Mouse (Mus musculus): ENCODE results near the gene Exoc6. TPM values are rescaled to one million over a fixed set of nuclear protein-coding genes. Genes with fewer than 3 reads are reported as not detected.
A peak's percentile ranks its signal among the peaks of the same experiment; 100 is the strongest.

Gene Exoc6
- polyA plus RNA-seq, 1 experiment from 2014 or later: 21.7 TPM

- ATAC-seq (ENCODE audit: insufficient number of reproducible peaks, low FRiP score): no peak
- H3K9me3 ChIP-seq (replicated peaks): no peaks in the 10 kb centered on the region
- H3K27me3 ChIP-seq (replicated peaks): no peaks in the 10 kb centered on the region
- no peak overlapping the region for H3K4me3 ChIP-seq
- no peaks in the 10 kb centered on the region for H3K36me3 ChIP-seq
- 37% methylated on average over 5 of the region's 5 CpGs for WGBS
- H3K4me2 ChIP-seq: no peak overlapping the region
- no peak overlapping the region for H3K27ac ChIP-seq (ENCODE audit: poor library complexity, severe bottlenecking)
- peaks cover 6% of the 10 kb centered on the region; the same call in 1 of the 2 replicates for H3K4me1 ChIP-seq (replicated peaks)
- H3K9ac ChIP-seq: no peak overlapping the region
Measured at GRCm38 (mm10) chr19:37654012-37654411, 103.8 kb downstream of the Exoc6 start.

- Histone ChIP-seq H3K27ac (ENCODE audit: poor library complexity, severe bottlenecking) (no peak overlapping the region), H3K4me3 (no peak overlapping the region), H3K4me2 (no peak overlapping the region), H3K9me3 (replicated peaks) (no peaks in the 10 kb centered on the region), H3K4me1 (replicated peaks) (peaks cover 6% of the 10 kb centered on the region; the same call in 1 of the 2 replicates), H3K36me3 (no peaks in the 10 kb centered on the region), H3K27me3 (replicated peaks) (no peaks in the 10 kb centered on the region), H3K9ac (no peak overlapping the region)
- no peak for ATAC-seq (ENCODE audit: insufficient number of reproducible peaks, low FRiP score)
- WGBS: 10% methylated on average over 9 of the region's 9 CpGs
Measured at GRCm38 (mm10) chr19:37656441-37656840, 106.2 kb downstream of the Exoc6 start.

DNA sequence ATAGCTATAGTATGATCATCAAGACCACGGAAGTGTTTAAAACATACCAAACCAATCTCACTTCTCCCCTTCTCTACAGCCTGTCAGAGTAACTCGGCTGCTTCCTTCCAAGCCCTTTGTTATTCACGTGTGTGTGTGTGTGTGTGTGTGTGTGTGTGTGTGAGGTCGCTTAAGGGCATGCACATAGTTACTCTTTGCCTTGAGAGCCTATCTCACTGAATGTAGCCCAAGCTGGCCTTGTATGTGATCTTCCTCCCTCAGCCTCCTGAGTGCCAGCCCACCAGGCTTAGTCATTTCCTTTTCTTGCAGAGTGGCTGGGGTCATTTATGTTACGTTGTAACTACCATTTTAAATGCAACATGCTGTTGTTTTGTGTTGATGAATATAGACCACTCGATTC lies 115.0 kb downstream of the Exoc6 start:
- Histone ChIP-seq H3K27me3 (replicated peaks) (no peaks in the 10 kb centered on the region), H3K4me3 (no peak overlapping the region), H3K36me3 (no peaks in the 10 kb centered on the region), H3K4me1 (replicated peaks) (no peaks in the 10 kb centered on the region), H3K27ac (ENCODE audit: poor library complexity, severe bottlenecking) (no peak overlapping the region), H3K9me3 (replicated peaks) (no peaks in the 10 kb centered on the region), H3K4me2 (no peak overlapping the region), H3K9ac (no peak overlapping the region)
- 68% methylated on average over 6 of the region's 6 CpGs for WGBS
- ATAC-seq (ENCODE audit: insufficient number of reproducible peaks, low FRiP score): no peak

GRCm38 (mm10) chr19:37667855-37668594 lies 117.8 kb downstream of the Exoc6 start:
- ATAC-seq (ENCODE audit: insufficient number of reproducible peaks, low FRiP score): peak; percentile 63; the same call in 1 of the 2 replicates
- Histone ChIP-seq H3K27me3 (replicated peaks) (no peaks in the 10 kb centered on the region), H3K4me3 (no peak overlapping the region), H3K36me3 (no peaks in the 10 kb centered on the region), H3K4me1 (replicated peaks) (no peaks in the 10 kb centered on the region), H3K9ac (no peak overlapping the region), H3K4me2 (no peak overlapping the region), H3K9me3 (replicated peaks) (no peaks in the 10 kb centered on the region), H3K27ac (ENCODE audit: poor library complexity, severe bottlenecking) (no peak overlapping the region)
- 79% methylated on average over 13 of the region's 13 CpGs for WGBS

GRCm38 (mm10) chr19:37668657-37669056 lies 118.4 kb downstream of the Exoc6 start:
- Histone ChIP-seq H3K9me3 (replicated peaks) (no peaks in the 10 kb centered on the region), H3K36me3 (no peaks in the 10 kb centered on the region), H3K27me3 (replicated peaks) (no peaks in the 10 kb centered on the region), H3K9ac (no peak overlapping the region), H3K4me2 (no peak overlapping the region), H3K4me3 (no peak overlapping the region), H3K4me1 (replicated peaks) (no peaks in the 10 kb centered on the region), H3K27ac (ENCODE audit: poor library complexity, severe bottlenecking) (no peak overlapping the region)
- no peak for ATAC-seq (ENCODE audit: insufficient number of reproducible peaks, low FRiP score)
- 86% methylated on average over 5 of the region's 5 CpGs for WGBS

DNA sequence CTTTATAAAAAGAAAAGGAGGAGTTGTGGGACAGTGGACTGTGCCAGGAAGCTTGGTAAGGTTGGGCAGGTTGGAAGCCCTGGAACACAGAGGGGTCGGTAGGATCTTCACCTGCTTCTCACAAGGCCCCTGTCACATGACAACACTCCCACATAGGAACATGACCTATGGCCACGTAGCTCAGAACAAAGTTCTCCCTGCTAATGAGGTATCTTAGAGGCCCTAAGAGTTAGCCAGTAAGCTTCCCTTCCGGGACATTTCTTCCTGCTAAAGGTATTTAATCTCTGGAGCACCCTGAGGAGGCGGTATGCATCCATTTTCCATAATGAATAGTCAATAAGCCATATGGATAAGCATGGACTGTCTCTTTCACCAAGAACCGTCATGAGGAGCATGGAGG lies 119.3 kb downstream of the Exoc6 start:
- Histone ChIP-seq H3K9me3 (replicated peaks) (no peaks in the 10 kb centered on the region), H3K36me3 (no peaks in the 10 kb centered on the region), H3K4me1 (replicated peaks) (no peaks in the 10 kb centered on the region), H3K9ac (no peak overlapping the region), H3K4me2 (no peak overlapping the region), H3K27me3 (replicated peaks) (no peaks in the 10 kb centered on the region), H3K4me3 (no peak overlapping the region), H3K27ac (ENCODE audit: poor library complexity, severe bottlenecking) (no peak overlapping the region)
- no peak for ATAC-seq (ENCODE audit: insufficient number of reproducible peaks, low FRiP score)
- 83% methylated on average over 5 of the region's 5 CpGs for WGBS

DNA sequence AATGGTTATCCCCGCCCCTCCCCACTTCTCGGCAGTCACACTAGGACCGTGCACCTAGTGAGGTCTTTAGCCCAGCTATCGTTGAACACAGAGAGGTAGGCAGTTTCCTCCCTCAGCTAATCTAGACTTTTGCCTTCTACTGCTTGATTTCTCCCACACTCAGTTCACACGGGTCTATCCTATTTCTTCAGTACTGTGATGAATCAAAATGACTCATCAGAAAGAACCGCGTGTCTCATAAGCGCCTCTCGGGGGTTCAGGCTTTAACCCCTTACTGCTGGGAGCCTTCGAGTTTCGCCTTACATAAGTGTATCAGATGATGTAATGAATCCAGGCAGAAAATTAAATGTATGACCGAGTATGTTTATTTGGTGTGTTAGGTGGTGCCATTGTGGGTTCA lies 123.2 kb downstream of the Exoc6 start:
- ATAC-seq (ENCODE audit: insufficient number of reproducible peaks, low FRiP score): no peak
- WGBS: 64% methylated on average over 12 of the region's 12 CpGs

DNA sequence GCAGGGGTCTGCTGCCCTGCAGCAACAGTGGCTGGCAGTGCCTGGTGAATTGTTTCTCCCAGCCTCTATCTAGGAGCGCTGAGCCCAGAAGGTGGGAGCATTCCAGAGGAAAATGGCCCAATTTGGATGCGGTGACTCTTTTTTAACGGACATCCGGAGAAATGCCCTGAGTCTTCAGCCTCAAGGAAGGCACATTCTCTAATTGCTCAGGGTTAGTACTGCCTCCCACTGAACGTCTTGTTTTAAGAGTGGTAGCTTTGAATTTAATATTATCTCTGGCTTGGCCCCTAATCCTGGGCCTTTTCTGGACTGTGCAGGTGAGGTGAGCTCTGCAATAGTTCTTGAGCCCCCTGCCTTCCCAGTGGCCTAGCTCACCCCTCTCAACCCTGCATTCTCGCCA lies 135.1 kb downstream of the Exoc6 start, which contains the start of gene Cyp26c1:
Gene Cyp26c1, plus strand, starts transcription at position 301 of the 400 bp plus-strand sequence.
- H3K4me3 ChIP-seq: no peak within 1 kb of the TSS
- H3K4me2 ChIP-seq: peak within 1 kb of the TSS; percentile 18; the same call in 1 of the 2 replicates
- peaks cover 83% of the 10 kb centered on the region for H3K27me3 ChIP-seq (replicated peaks)
- H3K36me3 ChIP-seq: no peaks in the 10 kb centered on the region
- no peaks in the 10 kb centered on the region for H3K9me3 ChIP-seq (replicated peaks)
- H3K27ac ChIP-seq (ENCODE audit: poor library complexity, severe bottlenecking): no peak within 1 kb of the TSS
- peaks cover 20% of the 10 kb centered on the region for H3K4me1 ChIP-seq (replicated peaks)
- ATAC-seq (ENCODE audit: insufficient number of reproducible peaks, low FRiP score): no peak
- 17% methylated on average over 6 of the region's 6 CpGs for WGBS
- H3K9ac ChIP-seq: no peak within 1 kb of the TSS

More for the DNA sequence above, 123.2 kb downstream of the Exoc6 start:
- Histone ChIP-seq H3K9ac (no peak overlapping the region), H3K27ac (ENCODE audit: poor library complexity, severe bottlenecking) (no peak overlapping the region), H3K4me1 (replicated peaks) (no peaks in the 10 kb centered on the region), H3K9me3 (replicated peaks) (no peaks in the 10 kb centered on the region), H3K27me3 (replicated peaks) (no peaks in the 10 kb centered on the region), H3K4me2 (no peak overlapping the region), H3K4me3 (no peak overlapping the region), H3K36me3 (no peaks in the 10 kb centered on the region)

DNA sequence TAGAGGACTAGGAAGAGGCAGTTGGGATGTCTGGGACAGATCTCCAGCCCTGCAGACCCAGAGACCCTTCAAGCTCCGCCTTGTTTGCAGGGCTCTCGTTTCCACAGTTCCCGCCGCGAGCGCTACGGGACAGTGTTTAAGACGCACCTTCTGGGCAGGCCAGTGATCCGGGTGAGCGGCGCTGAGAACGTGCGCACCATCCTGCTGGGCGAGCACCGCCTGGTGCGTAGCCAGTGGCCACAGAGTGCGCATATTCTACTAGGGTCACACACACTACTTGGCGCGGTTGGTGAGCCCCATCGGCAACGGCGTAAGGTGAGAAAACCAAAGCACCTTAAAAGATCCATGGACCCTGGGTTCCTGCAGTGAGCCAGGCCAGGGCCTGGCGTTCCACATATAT lies 136.1 kb downstream of the Exoc6 start:
- no peak overlapping the region for H3K4me3 ChIP-seq

GRCm38 (mm10) chr19:37686941-37687850 lies 137.0 kb downstream of the Exoc6 start:
- Histone ChIP-seq H3K36me3 (no peaks in the 10 kb centered on the region), H3K4me2 (peak overlapping the region; percentile 46), H3K4me3 (peak overlapping the region; percentile 23), H3K4me1 (replicated peaks) (peaks cover 23% of the 10 kb centered on the region), H3K27me3 (replicated peaks) (peaks cover 97% of the 10 kb centered on the region), H3K9ac (no peak overlapping the region), H3K27ac (ENCODE audit: poor library complexity, severe bottlenecking) (no peak overlapping the region), H3K9me3 (replicated peaks) (no peaks in the 10 kb centered on the region)
- no peak for ATAC-seq (ENCODE audit: insufficient number of reproducible peaks, low FRiP score)
- 5% methylated on average over 62 of the region's 62 CpGs for WGBS

More for the DNA sequence above, 136.1 kb downstream of the Exoc6 start:
- WGBS: 14% methylated on average over 23 of the region's 23 CpGs
- Histone ChIP-seq H3K9ac (no peak overlapping the region), H3K4me2 (no peak overlapping the region), H3K27me3 (replicated peaks) (peaks cover 94% of the 10 kb centered on the region), H3K36me3 (no peaks in the 10 kb centered on the region), H3K4me1 (replicated peaks) (peaks cover 23% of the 10 kb centered on the region), H3K9me3 (replicated peaks) (no peaks in the 10 kb centered on the region), H3K27ac (ENCODE audit: poor library complexity, severe bottlenecking) (no peak overlapping the region)
- ATAC-seq (ENCODE audit: insufficient number of reproducible peaks, low FRiP score): no peak

- 57% methylated on average over 5 of the region's 5 CpGs for WGBS
- Histone ChIP-seq H3K27me3 (replicated peaks) (peaks cover 100% of the 10 kb centered on the region), H3K9ac (no peak overlapping the region), H3K4me1 (replicated peaks) (peaks cover 30% of the 10 kb centered on the region), H3K4me3 (no peak overlapping the region), H3K36me3 (no peaks in the 10 kb centered on the region), H3K4me2 (no peak overlapping the region), H3K9me3 (replicated peaks) (no peaks in the 10 kb centered on the region), H3K27ac (ENCODE audit: poor library complexity, severe bottlenecking) (no peak overlapping the region)
- no peak for ATAC-seq (ENCODE audit: insufficient number of reproducible peaks, low FRiP score)
Measured at GRCm38 (mm10) chr19:37689478-37689877, 139.3 kb downstream of the Exoc6 start.

Measured in heart, embryonic 12.5 days (tissue).